In the genomic region with DNA sequence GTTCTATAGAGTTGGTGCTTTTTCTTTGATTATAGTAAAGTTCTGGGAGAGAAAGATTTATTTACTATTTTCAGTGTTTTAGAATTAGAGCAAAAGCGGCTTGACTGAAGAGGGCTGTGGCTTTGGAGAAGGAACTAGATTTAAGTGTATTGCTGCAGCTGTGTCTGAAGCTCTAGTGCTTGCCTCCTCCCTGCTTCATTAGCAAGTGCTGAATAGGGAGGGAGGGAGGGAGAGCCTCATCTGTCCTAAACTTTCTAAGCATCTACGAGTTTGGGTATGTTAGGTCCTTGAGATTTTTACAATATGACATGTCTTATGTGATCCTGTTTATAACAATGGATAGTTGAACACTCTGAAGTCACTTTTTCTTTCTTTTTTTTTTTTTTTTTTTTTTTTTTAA, we compare ENCODE assay signal across 1 mouse cellular context.
TF ChIP-seq lines count a peak whose summit lies in the region.

No protein-coding gene starts in this region.

TF ChIP-seq in myocyte, 11 proteins besides CTCF, POLR2A, EP300 and RAD21 (continued from another document):
- TF ChIP-seq USF1 (IDR thresholded peaks at IDR 0.05; ENCODE audit: low read depth) (no peak), E2F4 (IDR thresholded peaks at IDR 0.05; ENCODE audit: insufficient read depth) (no peak), MAX (IDR thresholded peaks at IDR 0.05; ENCODE audit: low read depth) (no peak), SRF (IDR thresholded peaks at IDR 0.05; ENCODE audit: control insufficient read depth, insufficient read length, low read depth) (no peak), TCF12 (IDR thresholded peaks at IDR 0.05; ENCODE audit: insufficient read depth, poor library complexity, severe bottlenecking) (no peak), POLR2AphosphoS2 (IDR thresholded peaks at IDR 0.05; ENCODE audit: insufficient read length, low read depth) (no peak)
TF ChIP-seq in myocyte: peak in this region for 0.
